Mouse (Mus musculus) heart, embryonic 16.5 days (tissue): ENCODE measurements around the gene Gramd1a. TPM values are rescaled to one million over a fixed set of nuclear protein-coding genes. Genes with fewer than 3 reads are reported as not detected.

ENCODE experiments used
- ATAC-seq: fragments of 200-750 bp; cut with Nextera tagmentation; replicated peaks from 2 replicates; pipeline ENCODE4 v1.8.0; 2017; ENCODE audit warnings: moderate number of reproducible peaks; ENCODE audit not compliant: insufficient read depth, low FRiP score; ENCODE audit errors: extremely low read depth
- H3K27ac ChIP-seq: fragments of 300-500 bp; sonication (generic); 2 replicates; pipeline ENCODE4 v1.5.1; 2014; ENCODE audit warnings: mild to moderate bottlenecking, low read length, control low read depth, moderate library complexity
- H3K27me3 ChIP-seq: fragments of 300-500 bp; sonication (generic); 2 replicates; pipeline ENCODE4 v1.6.1; 2014; ENCODE audit warnings: low read length, mixed read lengths; ENCODE audit not compliant: control insufficient read depth, insufficient read depth
- H3K36me3 ChIP-seq: fragments of 300-500 bp; sonication (generic); 2 replicates; pipeline ENCODE4 v1.6.1; 2014; ENCODE audit not compliant: control insufficient read depth, insufficient read depth
- H3K4me1 ChIP-seq: fragments of 300-500 bp; sonication (generic); 2 replicates; pipeline ENCODE4 v1.6.1; 2014; ENCODE audit warnings: low read length, mixed read lengths; ENCODE audit not compliant: control insufficient read depth, insufficient read depth
- H3K4me2 ChIP-seq: fragments of 300-500 bp; sonication (generic); 2 replicates; pipeline ENCODE4 v1.6.1; 2014; ENCODE audit warnings: low read depth, mild to moderate bottlenecking, control low read depth, low read length
- H3K4me3 ChIP-seq: fragments of 300-500 bp; sonication (generic); 2 replicates; pipeline ENCODE4 v1.5.1; 2014; ENCODE audit warnings: mild to moderate bottlenecking, control low read depth, low read length
- H3K9ac ChIP-seq: fragments of 300-500 bp; sonication (generic); 2 replicates; pipeline ENCODE4 v1.6.1; 2014; ENCODE audit warnings: low read length, control low read depth
- H3K9me3 ChIP-seq: fragments of 300-500 bp; sonication (generic); replicated peaks from 2 replicates; pipeline ENCODE4 v1.6.1; 2016; ENCODE audit warnings: low read length; ENCODE audit not compliant: control insufficient read depth
- WGBS: fragments of 180-500 bp; shearing (Covaris S2); extraction: QIAGEN DNeasy Blood & Tissue Kit; methylation state at CpG from one replicate; pipeline ENCODE4 v1.1.7; 2014; 5-methylcytosine and 5-hydroxymethylcytosine counted together
- polyA plus RNA-seq: library from polyadenylated mRNA; unstranded; fragments of >200 nt; fragmentation: Nextera tagmentation; extraction: Ambion mirVana; gene quantifications from 2 replicates; pipeline ENCODE4 v1.2.1, GENCODE M21; 2015

Gene Gramd1a
- polyA plus RNA-seq, 1 experiment from 2014 or later = 53.1 TPM

DNA sequence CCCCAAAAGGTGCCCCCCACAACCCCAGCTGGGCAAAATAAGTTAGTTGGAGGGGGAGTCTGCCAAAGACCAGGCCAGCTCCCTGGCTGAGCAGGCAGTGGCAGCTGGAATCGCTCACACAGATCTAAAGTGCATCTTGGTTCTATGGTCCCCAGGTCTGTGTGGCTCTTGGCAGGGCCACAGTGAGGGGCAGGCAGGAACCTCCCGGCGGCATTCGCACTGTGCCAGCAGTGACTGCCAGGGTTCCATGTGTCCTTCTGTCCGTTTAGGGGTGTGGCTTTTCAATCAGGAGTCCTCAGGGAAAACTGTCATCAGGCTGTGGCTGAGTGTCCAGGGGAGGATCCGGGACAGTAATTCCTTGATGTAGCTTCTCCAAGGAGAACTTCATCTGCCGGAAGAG is 25.5 kb downstream of the Gramd1a start:
- 88% methylated on average over 7 of the region's 7 CpGs for WGBS
- H3K4me1 ChIP-seq = peaks cover 10% of the 10 kb centered on the region
- H3K4me2 ChIP-seq = no peak overlapping the region
- peaks cover 58% of the 10 kb centered on the region for H3K36me3 ChIP-seq
- H3K4me3 ChIP-seq = no peak overlapping the region
- peaks cover 15% of the 10 kb centered on the region for H3K27me3 ChIP-seq
- H3K9me3 ChIP-seq = no peaks in the 10 kb centered on the region
- ATAC-seq = no peak
- no peak overlapping the region for H3K9ac ChIP-seq
- H3K27ac ChIP-seq = no peak overlapping the region

DNA sequence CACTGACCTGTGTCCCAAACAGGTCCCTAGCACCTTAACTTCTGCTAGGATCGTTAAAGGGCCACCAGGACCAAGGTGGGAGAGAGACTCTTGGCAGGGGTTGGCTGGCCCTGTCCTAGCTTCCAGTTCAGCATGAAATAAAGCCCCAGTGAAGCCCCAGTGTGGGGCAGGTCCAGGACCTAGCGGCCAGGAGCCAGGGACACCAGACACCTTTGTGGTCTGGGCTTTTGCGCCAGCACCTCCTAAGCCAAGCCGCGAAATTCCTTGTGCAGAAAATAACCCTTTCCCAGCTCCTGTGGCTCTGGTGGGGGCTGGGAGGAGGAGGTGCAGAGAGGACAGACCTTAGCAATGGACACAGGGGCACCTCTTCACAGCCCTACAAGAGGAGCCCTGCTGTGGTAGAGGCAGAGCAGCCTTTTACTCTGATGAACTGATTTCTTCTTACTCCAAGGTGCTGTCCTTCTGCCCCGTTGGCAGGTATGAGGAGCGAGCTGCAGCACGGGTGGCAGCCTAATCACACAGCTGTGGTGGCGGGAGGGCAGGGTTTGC is 27.5 kb downstream of the Gramd1a start:
- H3K36me3 ChIP-seq = peaks cover 39% of the 10 kb centered on the region
- peaks cover 20% of the 10 kb centered on the region for H3K27me3 ChIP-seq

DNA sequence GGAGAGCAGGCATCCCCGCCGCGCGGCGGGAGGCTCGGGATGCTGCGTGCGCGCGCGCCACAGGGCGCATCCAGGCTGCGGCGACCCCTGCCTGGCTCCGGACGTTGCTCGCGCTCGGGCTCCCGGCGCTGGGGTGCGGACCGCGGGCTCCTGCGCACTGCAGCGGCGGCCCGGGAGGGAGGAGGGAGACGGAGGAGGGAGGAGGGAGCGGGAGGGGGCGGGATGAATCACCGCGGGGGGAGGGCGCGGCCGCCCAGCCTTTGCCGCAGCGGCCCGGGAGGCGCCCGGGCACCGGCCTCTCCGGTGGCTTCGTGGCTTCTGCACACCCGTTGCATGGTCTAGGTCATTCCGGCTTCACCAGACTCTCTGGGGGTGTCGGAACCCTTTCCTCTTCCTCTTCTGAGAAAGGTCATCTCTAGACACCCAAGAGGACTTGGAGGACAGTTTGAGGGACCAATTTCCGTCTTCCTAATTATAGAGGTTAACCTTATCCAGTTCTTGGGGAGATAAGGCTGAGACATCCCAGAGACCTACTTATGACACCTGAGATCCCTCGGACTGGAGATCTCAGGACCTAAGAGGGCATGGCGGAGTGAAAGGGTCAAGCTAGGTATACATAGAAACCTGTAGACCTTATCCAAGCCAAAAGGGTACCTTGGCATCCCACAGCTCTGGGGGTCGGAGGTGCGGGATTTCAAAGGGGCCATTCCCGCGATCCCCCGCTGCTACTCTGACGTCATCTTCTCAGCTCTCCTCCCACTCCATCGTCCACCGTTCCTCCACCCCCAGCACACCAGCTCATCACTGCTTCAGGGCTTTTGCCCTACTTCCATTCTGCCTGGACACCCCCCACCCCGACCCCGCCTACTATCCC is 28.6 kb downstream of the Gramd1a start, which contains the start of gene Scn1b:
Scn1b (minus strand) TSS at position 153 of the 874 bp plus-strand sequence.
- peak within 1 kb of the TSS; percentile 100 for H3K4me2 ChIP-seq
- peaks cover 10% of the 10 kb centered on the region for H3K4me1 ChIP-seq
- no peaks in the 10 kb centered on the region for H3K9me3 ChIP-seq
- peak within 1 kb of the TSS; percentile 67 for H3K9ac ChIP-seq
- peaks cover 20% of the 10 kb centered on the region for H3K27me3 ChIP-seq
- WGBS = under 1% methylated on average over 49 of the region's 60 CpGs
- no peak within 1 kb of the TSS for H3K27ac ChIP-seq
- H3K36me3 ChIP-seq = peaks cover 28% of the 10 kb centered on the region
- peak; percentile 55 for ATAC-seq
- H3K4me3 ChIP-seq = peak within 1 kb of the TSS; percentile 70

More for the DNA sequence above, 27.5 kb downstream of the Gramd1a start:
- no peak overlapping the region for H3K4me3 ChIP-seq
- peaks cover 10% of the 10 kb centered on the region for H3K4me1 ChIP-seq
- no peak overlapping the region for H3K27ac ChIP-seq
- no peak overlapping the region for H3K4me2 ChIP-seq
- no peak for ATAC-seq
- 46% methylated on average over 9 of the region's 9 CpGs for WGBS
- H3K9ac ChIP-seq = no peak overlapping the region
- H3K9me3 ChIP-seq = no peaks in the 10 kb centered on the region

DNA sequence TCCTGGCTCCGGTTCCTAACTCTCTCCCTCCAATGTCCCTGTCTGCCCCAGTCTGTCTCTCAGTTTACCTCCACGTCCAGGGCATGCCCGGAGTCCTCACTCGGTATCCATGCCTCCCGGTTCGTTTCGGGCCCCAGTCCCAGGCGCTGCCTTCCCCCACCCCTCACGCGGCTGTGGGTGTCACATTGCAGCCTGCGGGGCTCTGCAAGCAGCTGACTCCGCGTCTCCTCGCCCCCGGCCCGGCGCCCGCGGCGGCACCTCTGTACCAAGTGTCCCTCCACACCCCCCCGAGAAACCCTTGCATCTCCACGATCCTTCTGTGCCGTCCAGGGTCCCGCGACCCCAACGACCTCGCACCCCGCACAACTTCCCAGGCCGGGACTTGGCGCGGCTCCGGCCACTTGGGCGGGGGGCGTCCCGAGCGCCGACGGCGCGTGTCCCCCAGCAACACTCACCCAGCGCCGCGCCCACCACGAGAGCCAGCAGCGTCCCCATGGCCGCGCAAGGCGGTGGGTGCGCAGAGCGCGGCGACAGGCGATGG is 29.4 kb downstream of the Gramd1a start:
- ATAC-seq = peak; percentile 6; the same call in 1 of the 2 replicates
- H3K27me3 ChIP-seq = peaks cover 20% of the 10 kb centered on the region
- H3K4me1 ChIP-seq = peaks cover 10% of the 10 kb centered on the region
- H3K9me3 ChIP-seq = no peaks in the 10 kb centered on the region
- 1% methylated on average over 53 of the region's 53 CpGs for WGBS
- H3K9ac ChIP-seq = peak overlapping the region; percentile 67
- peaks cover 23% of the 10 kb centered on the region for H3K36me3 ChIP-seq
- no peak overlapping the region for H3K27ac ChIP-seq
- peak overlapping the region; percentile 70 for H3K4me3 ChIP-seq
- H3K4me2 ChIP-seq = peak overlapping the region; percentile 100

DNA sequence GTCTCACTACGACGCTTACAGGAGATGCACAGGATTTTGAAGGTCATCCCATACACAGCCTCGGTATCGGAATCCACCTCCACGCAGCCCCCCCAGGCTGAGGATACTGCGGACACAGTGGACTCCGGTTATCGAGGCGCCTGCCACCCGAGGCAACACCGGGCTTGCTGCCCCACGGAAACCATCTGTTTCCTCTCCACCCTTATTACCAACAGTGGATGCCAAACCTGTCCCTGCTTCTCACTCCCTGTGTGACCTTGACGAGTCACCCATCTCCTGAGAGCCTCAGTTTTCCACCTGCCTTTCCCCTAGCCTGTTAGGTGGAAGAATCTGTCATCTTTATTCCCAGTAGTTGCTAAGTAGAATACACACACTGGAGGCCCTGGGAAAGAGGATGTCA is 30.6 kb downstream of the Gramd1a start:
- peaks cover 17% of the 10 kb centered on the region for H3K36me3 ChIP-seq
- H3K27ac ChIP-seq = no peak overlapping the region
- H3K27me3 ChIP-seq = peaks cover 20% of the 10 kb centered on the region
- ATAC-seq = no peak
- no peak overlapping the region for H3K4me3 ChIP-seq
- H3K4me1 ChIP-seq = peaks cover 10% of the 10 kb centered on the region
- WGBS = 77% methylated on average over 13 of the region's 13 CpGs
- no peak overlapping the region for H3K9ac ChIP-seq
- H3K9me3 ChIP-seq = no peaks in the 10 kb centered on the region
- no peak overlapping the region for H3K4me2 ChIP-seq

DNA sequence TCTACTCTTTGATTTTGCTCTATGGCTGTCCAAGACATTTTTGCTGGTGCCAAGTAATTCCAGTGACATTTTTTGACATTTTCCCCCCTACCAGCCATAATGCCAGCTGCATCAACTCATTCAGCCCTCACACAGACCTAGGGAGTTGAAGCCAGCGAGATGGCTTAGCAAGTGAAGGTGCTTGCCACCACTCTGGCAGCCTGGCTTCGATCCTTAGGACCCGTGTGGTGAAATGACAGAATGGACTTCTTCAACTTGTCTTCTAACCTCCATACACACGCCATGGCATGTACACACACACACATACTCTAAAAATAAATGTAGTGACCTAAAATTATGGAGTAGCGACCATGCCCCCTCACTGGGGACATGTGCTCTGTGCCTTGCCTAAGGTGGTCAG is 31.3 kb downstream of the Gramd1a start:
- Histone ChIP-seq H3K4me2 (no peak overlapping the region), H3K36me3 (peaks cover 9% of the 10 kb centered on the region), H3K4me1 (peaks cover 10% of the 10 kb centered on the region), H3K27me3 (peaks cover 20% of the 10 kb centered on the region), H3K4me3 (no peak overlapping the region), H3K9me3 (no peaks in the 10 kb centered on the region), H3K27ac (no peak overlapping the region), H3K9ac (no peak overlapping the region)
- 72% methylated on average over 5 of the region's 5 CpGs for WGBS
- no peak for ATAC-seq

DNA sequence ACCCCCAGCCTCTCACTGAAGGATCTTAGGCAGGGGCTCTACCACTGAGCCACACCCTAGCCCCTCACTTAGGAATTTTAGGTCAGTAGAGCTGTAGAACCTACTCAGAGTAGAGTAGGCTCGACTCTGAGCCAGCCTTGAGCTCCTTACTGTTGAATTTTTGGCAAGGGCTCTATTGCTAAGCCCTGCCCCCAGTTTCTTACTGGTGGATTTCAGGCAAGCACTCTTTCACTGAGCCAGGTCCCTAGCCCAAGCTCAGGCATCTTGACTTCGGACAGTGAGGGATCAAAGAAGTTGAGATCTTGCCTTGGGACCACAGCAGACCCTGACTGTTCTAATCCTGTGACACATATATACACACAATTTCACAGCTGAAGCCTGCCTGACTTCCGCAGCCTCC is 32.0 kb downstream of the Gramd1a start:
- H3K9ac ChIP-seq = no peak overlapping the region
- ATAC-seq = no peak
- H3K4me2 ChIP-seq = no peak overlapping the region
- H3K27me3 ChIP-seq = peaks cover 20% of the 10 kb centered on the region
- 76% methylated on average over 3 of the region's 3 CpGs for WGBS
- H3K9me3 ChIP-seq = no peaks in the 10 kb centered on the region
- H3K4me3 ChIP-seq = no peak overlapping the region
- H3K27ac ChIP-seq = no peak overlapping the region
- H3K4me1 ChIP-seq = peaks cover 10% of the 10 kb centered on the region
- peaks cover 3% of the 10 kb centered on the region for H3K36me3 ChIP-seq

DNA sequence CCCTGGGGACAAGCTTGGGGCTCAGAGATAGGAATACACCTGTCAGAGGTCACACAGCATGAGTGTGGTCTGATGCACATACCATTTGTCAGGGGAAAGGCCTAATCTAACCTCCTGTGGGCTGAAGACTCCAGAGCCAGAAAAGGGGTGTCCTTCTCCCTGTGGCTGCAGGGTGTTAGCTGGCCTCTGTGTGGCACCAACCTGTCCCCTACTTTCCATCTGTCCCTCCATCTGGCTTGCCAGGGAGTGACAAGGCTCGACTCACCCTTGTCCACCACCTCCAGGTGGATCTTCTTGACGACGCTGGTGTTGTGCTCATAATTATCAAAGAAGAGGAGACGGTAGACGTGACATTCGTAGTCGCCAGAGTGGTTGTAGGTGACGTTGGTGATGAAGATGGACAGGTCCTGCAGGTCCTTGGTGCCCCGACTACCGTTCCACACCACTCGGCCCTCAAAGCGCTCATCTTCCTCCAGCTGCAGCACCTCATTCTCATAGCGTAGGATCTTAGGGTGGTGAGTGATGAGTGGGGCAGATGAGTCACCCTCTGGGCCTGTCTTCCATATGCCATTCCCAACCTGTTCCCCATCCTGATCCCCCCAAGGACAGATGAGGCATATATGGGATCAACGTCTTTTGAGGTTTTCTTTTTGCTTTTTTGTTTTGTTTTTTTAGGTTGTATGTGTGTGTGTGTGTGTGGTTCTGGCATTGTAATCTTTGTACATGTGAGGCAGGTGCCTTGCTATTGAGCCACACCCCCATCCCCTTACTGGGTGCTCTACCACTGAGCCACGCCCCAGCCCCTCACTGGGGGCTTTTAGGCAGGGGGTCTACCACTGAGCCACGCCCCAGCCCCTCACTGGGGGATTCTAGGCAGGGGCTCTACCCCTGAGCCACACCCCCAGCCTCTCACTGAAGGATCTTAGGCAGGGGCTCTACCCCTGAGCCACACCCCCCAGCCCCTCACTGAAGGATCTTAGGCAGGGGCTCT is 32.8 kb downstream of the Gramd1a start:
- no peak overlapping the region for H3K4me3 ChIP-seq
- no peak for ATAC-seq
- H3K36me3 ChIP-seq = no peaks in the 10 kb centered on the region
- H3K9me3 ChIP-seq = no peaks in the 10 kb centered on the region
- WGBS = 83% methylated on average over 16 of the region's 16 CpGs
- H3K27me3 ChIP-seq = peaks cover 20% of the 10 kb centered on the region
- no peak overlapping the region for H3K27ac ChIP-seq
- peaks cover 16% of the 10 kb centered on the region for H3K4me1 ChIP-seq
- no peak overlapping the region for H3K4me2 ChIP-seq
- no peak overlapping the region for H3K9ac ChIP-seq
